Mouse (Mus musculus) liver, embryonic 18 days (tissue): ENCODE results near the gene Upk3a. TPM values are rescaled to one million over a fixed set of nuclear protein-coding genes. Genes with fewer than 3 reads are reported as not detected.

Experiments used
- polyA plus RNA-seq: library from polyadenylated mRNA; depleted of rRNA; stranded (reverse); fragments of >200 nt; gene quantifications from 2 replicates; pipeline ENCODE4 v1.2.3, GENCODE M21; 2012; rRNA removed

The Upk3a gene
- polyA plus RNA-seq, result not detected in 2 replicates

DNA sequence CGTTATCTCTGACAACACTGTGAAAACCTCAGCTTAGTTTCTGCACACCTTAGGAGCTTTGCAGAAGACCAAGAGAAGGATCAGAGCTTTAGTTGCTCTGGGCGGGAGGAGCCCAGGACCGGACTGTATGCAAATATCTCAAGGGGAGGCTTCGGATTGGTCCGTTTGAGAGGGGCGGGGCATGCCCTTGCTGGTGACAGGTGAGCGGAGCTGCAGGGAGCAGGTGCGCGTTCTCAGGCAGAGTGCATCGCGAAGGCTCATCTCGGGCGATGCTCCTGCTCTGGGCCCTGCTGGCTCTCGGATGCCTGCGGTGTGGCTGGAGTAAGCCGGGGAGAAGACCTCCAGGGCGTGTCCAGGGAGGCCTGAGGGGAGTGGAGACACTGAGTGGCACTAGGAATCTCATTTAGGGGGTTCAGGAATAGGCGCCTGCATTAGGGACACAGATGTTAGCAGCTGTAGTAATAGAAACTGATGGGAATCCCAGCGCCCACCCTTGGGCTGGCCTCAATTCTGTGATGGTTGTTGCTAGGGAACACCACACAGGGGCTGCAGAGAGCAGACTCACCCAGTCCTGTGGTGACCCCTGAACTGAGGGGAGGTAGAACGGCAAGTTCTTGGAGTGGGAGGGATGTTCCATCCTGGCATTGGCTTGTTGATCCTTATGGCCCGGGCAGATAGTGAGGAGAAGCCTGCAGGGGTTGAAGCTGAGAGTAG lies at the start of gene Upk3a:
TSS of gene Upk3a (plus strand) at position 191 of the 714 bp plus-strand sequence.

DNA sequence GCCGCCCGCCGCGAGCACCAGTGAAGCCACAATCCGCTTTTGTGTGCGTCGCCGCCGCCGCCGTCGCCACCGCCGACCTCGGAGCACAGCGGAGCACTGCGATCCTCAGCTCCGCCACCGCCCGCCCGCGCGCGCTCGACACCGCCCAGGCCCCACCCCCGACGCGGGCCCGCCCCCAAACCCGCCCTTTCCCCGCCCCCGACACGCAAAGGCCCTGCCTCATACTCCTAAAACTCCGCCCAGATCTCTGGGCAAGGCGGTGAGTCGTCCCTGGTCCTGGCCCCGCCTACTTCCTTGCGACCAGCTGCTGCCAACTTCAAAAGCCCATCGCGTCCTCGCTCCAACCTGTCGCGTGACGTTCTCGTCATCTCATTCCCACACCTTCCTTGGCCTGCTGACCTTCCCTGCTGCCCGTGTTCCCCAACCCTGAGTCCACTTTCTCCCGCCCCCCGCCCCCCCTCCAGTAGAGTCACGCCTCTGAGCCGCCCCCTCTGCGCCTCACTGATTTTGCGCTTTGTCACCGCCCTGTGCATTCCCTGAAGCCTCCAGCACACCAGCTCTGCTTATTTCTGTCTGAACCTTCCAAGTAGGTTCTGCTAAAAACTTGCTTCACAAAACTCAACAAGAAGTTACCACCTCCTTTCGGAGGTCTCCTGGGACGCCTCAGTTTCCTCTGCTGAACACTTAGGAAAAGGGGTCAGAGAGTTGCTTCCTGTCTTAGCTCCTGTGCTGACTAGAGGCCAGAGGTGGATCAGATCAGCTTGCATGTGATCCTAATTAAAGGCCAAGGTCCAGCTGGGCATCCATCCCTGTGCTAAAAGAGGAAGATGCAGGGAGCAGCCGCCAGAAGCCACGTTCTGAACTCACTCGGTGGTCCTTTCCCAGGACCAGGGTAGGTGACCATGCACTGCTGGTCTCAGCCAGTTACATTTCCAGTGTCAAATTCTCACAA lies 28.8 kb upstream of the Upk3a start, which contains the start of gene 5031439G07Rik:
TSS of gene 5031439G07Rik (minus strand) at position 678 of the 952 bp plus-strand sequence.

DNA sequence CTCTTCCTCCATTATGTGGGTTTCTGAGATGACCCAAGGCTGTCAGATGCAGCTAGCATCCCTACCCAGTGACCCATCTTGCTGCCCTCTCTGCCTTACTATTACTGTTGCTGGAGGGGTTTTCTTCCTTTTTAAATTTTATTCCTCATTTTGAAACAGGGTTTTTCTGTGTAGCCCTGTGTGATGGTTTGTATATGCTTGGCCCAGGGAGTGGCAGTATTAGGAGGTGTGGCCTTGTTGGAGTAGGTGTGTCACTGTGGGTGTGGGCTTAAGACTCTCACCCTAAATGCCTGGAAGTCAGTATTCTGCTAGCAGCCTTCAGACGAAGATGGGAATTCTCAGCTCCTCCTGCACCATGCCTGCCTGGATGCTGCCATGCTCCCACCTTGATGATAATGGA lies 11.7 kb downstream of the Upk3a start, which contains the start of gene Fam118a:
TSS of gene Fam118a (plus strand) at position 301 of the 400 bp plus-strand sequence.

Other genes starting within 250 kb of the Upk3a start
- gene Phf21b, start 161.1 kb upstream of the Upk3a start, polyA plus RNA-seq, result 0.16 and 0.25 TPM in 2 replicates
- gene Gm29666, start 97.1 kb upstream of the Upk3a start, polyA plus RNA-seq, result 0.26 and 0.28 TPM in 2 replicates
- gene Nup50, start 93.7 kb upstream of the Upk3a start, polyA plus RNA-seq, result 7.2 and 7.7 TPM in 2 replicates
- gene 5031439G07Rik, start 28.6 kb upstream of the Upk3a start, polyA plus RNA-seq, result 2.3 TPM in 2 replicates
- gene Fam118a, start 11.8 kb downstream of the Upk3a start, polyA plus RNA-seq, result 2.4 and 3.1 TPM in 2 replicates
- 0.57 and 0.60 TPM in 2 replicates for gene Smc1b, start 114.8 kb downstream of the Upk3a start, polyA plus RNA-seq
- not detected in 2 replicates for gene Ribc2, start 114.9 kb downstream of the Upk3a start, polyA plus RNA-seq
- 2.9 and 3.0 TPM in 2 replicates for gene Fbln1, start 188.8 kb downstream of the Upk3a start, polyA plus RNA-seq